In the genomic region with DNA sequence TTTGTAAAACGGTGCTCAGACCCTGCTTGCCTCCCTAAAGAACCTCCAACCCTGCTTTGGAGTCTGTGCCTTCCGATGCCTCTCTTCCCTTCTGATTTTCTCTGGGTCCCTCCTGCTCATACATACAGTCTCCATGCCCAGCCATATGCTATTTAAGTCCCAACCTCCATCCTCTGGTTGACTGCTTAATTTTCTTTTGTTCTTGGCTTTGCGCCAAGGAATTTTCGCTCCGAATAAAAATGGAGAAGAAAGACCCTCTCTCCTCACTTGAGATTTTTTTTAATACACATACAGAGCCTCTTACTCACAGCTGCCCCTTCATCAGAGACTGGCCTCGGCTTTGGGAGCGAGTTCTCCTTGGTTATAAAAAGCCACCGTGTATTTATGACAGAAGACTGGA, we compare ENCODE assay signal across 17 mouse cellular contexts. TPM values are rescaled to one million over a fixed set of nuclear protein-coding genes. Genes with fewer than 3 reads are reported as not detected.
DNase-seq lines count a peak whose midpoint lies in the region; ATAC-seq and TF ChIP-seq lines count a peak whose summit lies in the region.
"Had no signal": no experiment of that assay in that cellular context is flagged by ENCODE, and none has a peak within 500 bp of the region (broad histone marks: within the 10 kb centered on the region; RNA-seq: fewer than 3 reads in every experiment).

No protein-coding gene starts in this region.

- H3K4me1 ChIP-seq in stomach, embryonic 14.5 days (ENCODE audit: control insufficient read depth, insufficient read depth, low read length), result peaks cover 29% of the 10 kb centered on the region
- H3K4me1 ChIP-seq in stomach, postnatal 0 days (replicated peaks; ENCODE audit: control insufficient read depth, insufficient read depth), result no peaks in the 10 kb centered on the region
- peaks cover 13% of the 10 kb centered on the region; the same call in 1 of the 2 replicates for H3K4me1 ChIP-seq in forebrain, postnatal 0 days (ENCODE audit: insufficient read depth)
- peaks cover 12% of the 10 kb centered on the region for H3K4me1 ChIP-seq in cerebellum, adult 2 months (ENCODE audit: control insufficient read depth, insufficient read depth, low read length)

- no peak for TF ChIP-seq EP300 in stomach, postnatal 0 days (optimal IDR thresholded peaks at IDR 0.05)

- H3K27me3 ChIP-seq in stomach, embryonic 14.5 days (ENCODE audit: control insufficient read depth, insufficient read depth, low read length), result no peaks in the 10 kb centered on the region
- no peaks in the 10 kb centered on the region for H3K27me3 ChIP-seq in stomach, postnatal 0 days (ENCODE audit: control insufficient read depth, insufficient read depth, low read length)
- H3K27me3 ChIP-seq in forebrain, postnatal 0 days (ENCODE audit: insufficient read depth, low read length), result no peaks in the 10 kb centered on the region
- H3K27me3 ChIP-seq in cerebellum, adult 2 months (ENCODE audit: control insufficient read depth, insufficient read depth, low read length), result no peaks in the 10 kb centered on the region
- H3K27me3 ChIP-seq: neural tube, embryonic 15.5 days had no signal

- no peak for TF ChIP-seq POLR2A in cerebellum, adult 2 months (IDR thresholded peaks at IDR 0.05; ENCODE audit: borderline replicate concordance, insufficient read depth, low read length)

- H3K4me3 ChIP-seq in layer of hippocampus, adult 2 months, result no peak overlapping the region
- no peak overlapping the region for H3K4me3 ChIP-seq in stomach, embryonic 14.5 days (ENCODE audit: low read depth, low read length)
- H3K4me3 ChIP-seq in stomach, postnatal 0 days (ENCODE audit: low read depth, low read length), result no peak overlapping the region
- H3K4me3 ChIP-seq in forebrain, postnatal 0 days (ENCODE audit: low read depth, low read length), result no peak overlapping the region
- no peak overlapping the region for H3K4me3 ChIP-seq in cerebellum, adult 2 months (replicated peaks; ENCODE audit: insufficient read depth, low read depth, low read length)
- H3K4me3 ChIP-seq: left cerebral cortex, adult 2 months; neural tube, embryonic 15.5 days had no signal

- no peak for DNase-seq in layer of hippocampus, adult 2 months (ENCODE audit: low spot score in 2 of 2)
- DNase-seq in layer of hippocampus, postnatal 14 days (ENCODE audit: low spot score in 2 of 2), result no peak
- DNase-seq in stomach, postnatal 0 days (ENCODE audit: low spot score), result no peak
- DNase-seq in forebrain, postnatal 0 days, result no peak
- DNase-seq in cerebellum, adult 2 months, result no peak
- no peak for DNase-seq in kidney, postnatal 25 days
- DNase-seq: adrenal gland, postnatal 10 days; cerebellum, postnatal 10 days; heart, adult 18-20 months; lung, postnatal 14 days; right cerebral cortex, adult 18-20 months had no signal

- H3K9me3 ChIP-seq in stomach, embryonic 14.5 days (ENCODE audit: control insufficient read depth, low read depth, low read length), result no peaks in the 10 kb centered on the region
- H3K9me3 ChIP-seq in stomach, postnatal 0 days (ENCODE audit: control insufficient read depth, low read length), result no peaks in the 10 kb centered on the region
- no peaks in the 10 kb centered on the region for H3K9me3 ChIP-seq in forebrain, postnatal 0 days (ENCODE audit: low read length)
- H3K9me3 ChIP-seq: neural tube, embryonic 15.5 days had no signal

- ATAC-seq in stomach, embryonic 14.5 days (ENCODE audit: insufficient number of reproducible peaks, insufficient read depth, low FRiP score, low read depth), result no peak
- no peak for ATAC-seq in stomach, postnatal 0 days (ENCODE audit: low FRiP score, low TSS enrichment)
- ATAC-seq in forebrain, postnatal 0 days, result no peak
- ATAC-seq: inflammation-experienced regulatory T-cells, adult 6 months had no signal

- H3K9ac ChIP-seq in stomach, embryonic 14.5 days (replicated peaks; ENCODE audit: low read depth, low read length), result no peak overlapping the region
- H3K9ac ChIP-seq in stomach, postnatal 0 days (ENCODE audit: low read length), result no peak overlapping the region
- 0 out of 2 replicates have a peak overlapping the region, but pooled peaks have one; percentile 14 for H3K9ac ChIP-seq in forebrain, postnatal 0 days
- H3K9ac ChIP-seq: neural tube, embryonic 15.5 days had no signal

- no peak overlapping the region for H3K4me2 ChIP-seq in stomach, embryonic 14.5 days (replicated peaks; ENCODE audit: low read depth, low read length)
- no peak overlapping the region for H3K4me2 ChIP-seq in stomach, postnatal 0 days (replicated peaks; ENCODE audit: low read depth)
- no peak overlapping the region for H3K4me2 ChIP-seq in forebrain, postnatal 0 days (ENCODE audit: low read depth)
- H3K4me2 ChIP-seq: liver, embryonic 11.5 days; neural tube, embryonic 15.5 days had no signal

- no peaks in the 10 kb centered on the region for H3K36me3 ChIP-seq in stomach, embryonic 14.5 days (ENCODE audit: control insufficient read depth, insufficient read depth, low read length)
- no peaks in the 10 kb centered on the region for H3K36me3 ChIP-seq in stomach, postnatal 0 days (ENCODE audit: control insufficient read depth, insufficient read depth, low read length)
- H3K36me3 ChIP-seq in forebrain, postnatal 0 days (ENCODE audit: insufficient read depth), result peaks cover 4% of the 10 kb centered on the region; the same call in 1 of the 2 replicates
- H3K36me3 ChIP-seq: neural tube, embryonic 15.5 days had no signal

- 37% methylated on average over 8 of the region's 8 CpGs for WGBS in stomach, embryonic 14.5 days
- 39% methylated on average over 8 of the region's 8 CpGs for WGBS in stomach, postnatal 0 days
- WGBS in forebrain, postnatal 0 days, result 30% methylated on average over 8 of the region's 8 CpGs
- 46% methylated on average over 8 of the region's 8 CpGs for WGBS in cerebellum, adult 2 months

- no peak for TF ChIP-seq CTCF in layer of hippocampus, adult 2 months (conservative IDR thresholded peaks at IDR 0.05)
- TF ChIP-seq CTCF in stomach, postnatal 0 days (IDR thresholded peaks at IDR 0.05; ENCODE audit: low read depth), result no peak
- no peak for TF ChIP-seq CTCF in forebrain, postnatal 0 days (IDR thresholded peaks at IDR 0.05; ENCODE audit: low read depth)
- no peak for TF ChIP-seq CTCF in cerebellum, adult 2 months (IDR thresholded peaks at IDR 0.05; ENCODE audit: borderline replicate concordance, insufficient read depth, low read depth, low read length)

- 0 out of 2 replicates have a peak overlapping the region, but pooled peaks have one; percentile 3 for H3K27ac ChIP-seq in layer of hippocampus, adult 2 months
- H3K27ac ChIP-seq in stomach, embryonic 14.5 days (ENCODE audit: low read length), result peak overlapping the region; percentile 70; the same call in 1 of the 2 replicates
- no peak overlapping the region for H3K27ac ChIP-seq in stomach, postnatal 0 days (replicated peaks)
- H3K27ac ChIP-seq in forebrain, postnatal 0 days (ENCODE audit: low read depth, low read length), result peak overlapping the region; percentile 62
- H3K27ac ChIP-seq in cerebellum, adult 2 months (ENCODE audit: insufficient read depth, low read length), result no peak overlapping the region
- H3K27ac ChIP-seq: left cerebral cortex, adult 2 months; neural tube, embryonic 15.5 days had no signal

RNA-seq across cellular contexts. Expression of a gene that starts 16.7 kb away (rescaled TPM):
- total RNA-seq in layer of hippocampus, adult 2 months (2021), result 10 to 100 TPM; 21.8 to 31.9 TPM
- 10 to 100 TPM; 25.9 to 28.3 TPM for total RNA-seq in layer of hippocampus, postnatal 14 days (2021)
- 39.6 and 42.8 TPM in 2 replicates for polyA plus RNA-seq in stomach, embryonic 14.5 days (2014; fragmentation: Nextera tagmentation; extraction: Ambion mirVana)
- 11.6 and 12.1 TPM in 2 replicates for polyA plus RNA-seq in stomach, postnatal 0 days (2015; fragmentation: Nextera tagmentation; extraction: Ambion mirVana)
- total RNA-seq in forebrain, postnatal 0 days (2014; rRNA removed), result 40.4 and 43.9 TPM in 2 replicates
- polyA plus RNA-seq in forebrain, postnatal 0 days (2015; fragmentation: Nextera tagmentation; extraction: Ambion mirVana), result 35.5 and 43.6 TPM in 2 replicates
- polyA plus RNA-seq in cerebellum, adult 2 months (2012; rRNA removed), result 83.1 and 93.0 TPM in 2 replicates
- total RNA-seq: MEL had no signal
- polyA plus RNA-seq: inflammation-experienced regulatory T-cells, adult 6 months had no signal

Comparison
In these comparisons a context has a peak if more than half of its experiments do, and no peak if none do; other contexts are left out.
1. H3K27ac ChIP-seq: peak in layer of hippocampus, adult 2 months (single experiment), stomach, embryonic 14.5 days (single experiment) and forebrain, postnatal 0 days (single experiment); none in stomach, postnatal 0 days (single experiment) and cerebellum, adult 2 months (single experiment).